Mouse (Mus musculus) embryonic facial prominence, embryonic 15.5 days (tissue): Measurements from ENCODE around the gene Ugt1a1. TPM values are rescaled to one million over a fixed set of nuclear protein-coding genes. Genes with fewer than 3 reads are reported as not detected.

Experiments used
- ATAC-seq: fragments of 200-750 bp; cut with Nextera tagmentation; 2 replicates; pipeline ENCODE4 v1.8.0; 2017; ENCODE audit warnings: low read depth, moderate TSS enrichment; ENCODE audit not compliant: insufficient number of reproducible peaks, low FRiP score, low TSS enrichment
- H3K27ac ChIP-seq: fragments of 300-500 bp; sonication (generic); replicated peaks from 2 replicates; pipeline ENCODE4 v1.5.1; 2015; ENCODE audit warnings: mild to moderate bottlenecking, inconsistent platforms
- H3K27me3 ChIP-seq: fragments of 300-500 bp; sonication (generic); 2 replicates; pipeline ENCODE4 v1.6.1; 2015; ENCODE audit warnings: inconsistent platforms
- H3K36me3 ChIP-seq: fragments of 300-500 bp; sonication (generic); 2 replicates; pipeline ENCODE4 v1.6.1; 2015; ENCODE audit warnings: mild to moderate bottlenecking, inconsistent platforms
- H3K4me1 ChIP-seq: fragments of 300-500 bp; sonication (generic); 2 replicates; pipeline ENCODE4 v1.6.1; 2015; ENCODE audit warnings: inconsistent platforms
- H3K4me2 ChIP-seq: fragments of 300-500 bp; sonication (generic); replicated peaks from 2 replicates; pipeline ENCODE4 v1.6.1; 2015; ENCODE audit warnings: mild to moderate bottlenecking, inconsistent platforms
- H3K4me3 ChIP-seq: fragments of 300-500 bp; sonication (generic); replicated peaks from 2 replicates; pipeline ENCODE4 v1.5.1; 2015; ENCODE audit warnings: mild to moderate bottlenecking, inconsistent platforms
- H3K9ac ChIP-seq: fragments of 300-500 bp; sonication (generic); 2 replicates; pipeline ENCODE4 v1.6.1; 2015; ENCODE audit warnings: inconsistent platforms
- H3K9me3 ChIP-seq: fragments of 300-500 bp; sonication (generic); replicated peaks from 2 replicates; pipeline ENCODE4 v1.6.1; 2016; ENCODE audit warnings: inconsistent platforms
- WGBS: fragments of 180-500 bp; shearing (Covaris S2); methylation state at CpG from one replicate; pipeline ENCODE4 v1.1.7; 2015; 5-methylcytosine and 5-hydroxymethylcytosine counted together
- polyA plus RNA-seq: library from polyadenylated mRNA; unstranded; fragments of >200 nt; fragmentation: Nextera tagmentation; extraction: Ambion mirVana; gene quantifications from 2 replicates; pipeline ENCODE4 v1.2.1, GENCODE M21; 2015

The Ugt1a1 gene
- polyA plus RNA-seq, 1 experiment from 2014 or later = 2.0 TPM

DNA sequence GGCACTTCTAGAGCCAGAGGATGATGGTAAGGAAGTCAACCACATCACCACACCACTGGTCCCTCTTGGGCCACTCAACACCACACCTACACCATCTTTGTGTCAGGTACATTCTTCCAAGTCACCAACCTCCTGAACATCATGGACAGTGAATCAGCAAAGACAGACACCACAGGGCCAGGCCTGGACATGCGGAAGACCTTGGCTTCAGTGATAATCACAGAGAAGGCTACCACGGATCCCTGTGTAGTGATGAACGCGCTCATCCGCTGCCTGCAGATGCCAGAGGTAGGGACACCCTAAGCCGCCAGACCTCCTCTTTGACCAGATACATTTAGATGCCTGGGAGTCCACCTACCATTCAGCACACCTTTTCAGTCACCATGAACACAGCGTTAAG is 16.4 kb downstream of the Ugt1a1 start:
- WGBS = 68% methylated on average over 7 of the region's 7 CpGs
- Histone ChIP-seq H3K27me3 (no peaks in the 10 kb centered on the region), H3K9me3 (peaks cover 71% of the 10 kb centered on the region), H3K4me2 (no peak overlapping the region), H3K4me3 (no peak overlapping the region), H3K4me1 (no peaks in the 10 kb centered on the region), H3K27ac (no peak overlapping the region), H3K36me3 (no peaks in the 10 kb centered on the region), H3K9ac (no peak overlapping the region)
- ATAC-seq = no peak

DNA sequence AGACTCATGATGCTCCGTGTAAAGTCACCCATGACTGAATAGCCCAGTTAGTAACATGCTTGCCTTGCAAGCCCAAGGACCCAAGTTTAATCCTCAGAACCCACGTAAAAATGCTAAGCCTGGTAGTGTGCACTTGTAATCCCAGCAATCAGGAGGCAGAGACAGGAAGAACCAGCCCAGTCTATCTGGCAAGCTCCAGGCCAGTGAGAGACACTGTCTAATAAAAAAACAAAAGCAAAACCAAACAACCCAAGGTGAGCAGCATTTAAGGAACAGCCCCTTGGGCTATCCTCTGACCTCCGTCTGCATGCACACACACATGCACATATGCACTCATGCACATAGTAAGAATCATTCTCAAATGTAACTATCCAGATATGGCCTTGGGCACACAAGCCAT is 17.8 kb downstream of the Ugt1a1 start:
- Histone ChIP-seq H3K4me1 (no peaks in the 10 kb centered on the region), H3K9ac (no peak overlapping the region), H3K27ac (no peak overlapping the region), H3K27me3 (no peaks in the 10 kb centered on the region), H3K4me2 (no peak overlapping the region), H3K4me3 (no peak overlapping the region), H3K36me3 (no peaks in the 10 kb centered on the region), H3K9me3 (peaks cover 78% of the 10 kb centered on the region)
- no peak for ATAC-seq
- 79% methylated on average over 3 of the region's 3 CpGs for WGBS

DNA sequence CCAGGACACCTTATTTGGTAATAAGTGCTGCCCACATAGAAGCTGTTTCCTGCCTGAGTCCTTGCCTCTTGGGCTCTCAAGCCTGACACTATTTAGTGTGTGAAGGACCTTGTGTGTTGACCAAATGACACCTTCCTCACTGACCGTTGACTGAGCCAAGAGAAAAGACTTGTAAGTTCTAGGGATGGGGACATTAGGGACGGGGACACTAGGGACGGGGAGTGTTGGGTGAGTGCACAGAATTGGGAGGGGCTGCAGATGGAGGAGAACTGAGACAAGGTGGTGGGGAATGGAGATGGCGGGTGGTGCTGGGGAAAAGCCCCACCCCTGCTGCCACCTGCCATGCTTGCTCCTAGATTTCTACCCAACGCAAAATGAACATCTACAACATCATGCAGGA is 18.2 kb downstream of the Ugt1a1 start:
- H3K4me1 ChIP-seq = no peaks in the 10 kb centered on the region
- H3K27me3 ChIP-seq = no peaks in the 10 kb centered on the region
- no peak overlapping the region for H3K9ac ChIP-seq
- no peak overlapping the region for H3K4me2 ChIP-seq
- no peaks in the 10 kb centered on the region for H3K36me3 ChIP-seq
- H3K4me3 ChIP-seq = no peak overlapping the region
- WGBS = 84% methylated on average over 5 of the region's 5 CpGs
- peaks cover 79% of the 10 kb centered on the region for H3K9me3 ChIP-seq
- H3K27ac ChIP-seq = no peak overlapping the region
- no peak for ATAC-seq

DNA sequence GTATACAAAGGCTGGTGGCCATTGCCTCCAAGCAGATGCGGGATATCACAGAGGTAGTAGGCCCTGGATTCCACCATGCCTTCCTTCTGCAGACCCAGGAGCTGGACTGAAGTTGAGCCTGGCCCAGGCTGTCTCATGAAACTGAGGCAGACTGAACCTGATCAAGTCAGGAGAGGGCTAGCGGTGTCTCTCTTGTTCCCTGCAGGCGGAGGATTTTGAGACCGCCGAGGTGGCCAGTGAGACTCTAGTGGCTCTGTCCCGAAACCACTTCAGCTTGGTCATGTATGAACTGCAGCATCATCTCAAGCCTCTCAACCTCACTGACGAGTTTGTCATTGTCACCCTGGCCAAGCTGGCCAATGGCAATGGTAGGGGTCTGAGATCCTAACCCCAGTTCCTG is 18.7 kb downstream of the Ugt1a1 start:
- Histone ChIP-seq H3K4me3 (no peak overlapping the region), H3K27ac (no peak overlapping the region), H3K9me3 (peaks cover 82% of the 10 kb centered on the region), H3K36me3 (no peaks in the 10 kb centered on the region), H3K4me1 (no peaks in the 10 kb centered on the region), H3K4me2 (no peak overlapping the region), H3K9ac (no peak overlapping the region), H3K27me3 (no peaks in the 10 kb centered on the region)
- no peak for ATAC-seq
- WGBS = 69% methylated on average over 7 of the region's 7 CpGs

DNA sequence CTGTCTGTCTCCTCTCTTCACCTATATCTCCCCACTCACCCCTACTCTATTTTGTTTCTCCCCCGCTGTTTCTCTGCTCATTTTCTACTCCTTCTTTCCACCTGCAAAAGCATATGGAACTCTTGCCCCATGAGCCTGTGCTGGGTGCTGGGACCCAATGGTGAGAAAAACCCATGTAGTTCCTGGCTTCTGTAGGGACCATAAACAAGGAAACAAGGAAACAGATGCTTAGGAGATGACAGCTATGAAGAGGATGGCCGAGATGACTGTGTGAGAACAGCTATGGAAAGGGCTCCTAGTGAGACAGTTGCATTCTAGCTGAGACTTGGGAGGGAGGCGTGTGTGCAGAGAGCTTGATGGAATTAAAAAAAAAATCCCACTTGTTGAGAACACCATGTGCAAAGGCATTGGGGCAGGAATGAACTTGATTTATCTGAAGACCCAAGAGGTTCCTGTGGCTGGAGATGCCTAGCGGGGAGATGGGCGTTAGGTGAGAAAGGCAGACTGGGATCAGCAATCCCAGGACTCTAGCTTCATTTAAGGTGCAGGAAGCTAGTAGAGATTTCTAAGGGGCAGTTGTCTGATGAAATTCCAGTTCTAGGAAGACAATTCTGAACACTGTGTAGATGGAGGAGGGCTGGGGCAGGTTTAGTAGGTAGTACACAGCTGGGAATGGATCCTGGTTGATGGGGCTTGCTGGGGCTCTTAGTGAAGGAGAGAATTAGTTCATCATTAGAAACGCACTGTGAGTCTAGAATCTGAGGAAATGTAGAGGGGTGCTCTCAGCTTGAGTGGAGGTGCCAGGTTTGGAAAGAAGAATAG is 19.4 kb downstream of the Ugt1a1 start:
- H3K4me1 ChIP-seq = no peaks in the 10 kb centered on the region
- H3K27me3 ChIP-seq = no peaks in the 10 kb centered on the region
- H3K4me2 ChIP-seq = no peak overlapping the region
- H3K9me3 ChIP-seq = peaks cover 83% of the 10 kb centered on the region
- H3K4me3 ChIP-seq = no peak overlapping the region
- ATAC-seq = no peak
- no peak overlapping the region for H3K27ac ChIP-seq
- WGBS = 75% methylated on average over 6 of the region's 6 CpGs
- H3K9ac ChIP-seq = no peak overlapping the region
- H3K36me3 ChIP-seq = no peaks in the 10 kb centered on the region

DNA sequence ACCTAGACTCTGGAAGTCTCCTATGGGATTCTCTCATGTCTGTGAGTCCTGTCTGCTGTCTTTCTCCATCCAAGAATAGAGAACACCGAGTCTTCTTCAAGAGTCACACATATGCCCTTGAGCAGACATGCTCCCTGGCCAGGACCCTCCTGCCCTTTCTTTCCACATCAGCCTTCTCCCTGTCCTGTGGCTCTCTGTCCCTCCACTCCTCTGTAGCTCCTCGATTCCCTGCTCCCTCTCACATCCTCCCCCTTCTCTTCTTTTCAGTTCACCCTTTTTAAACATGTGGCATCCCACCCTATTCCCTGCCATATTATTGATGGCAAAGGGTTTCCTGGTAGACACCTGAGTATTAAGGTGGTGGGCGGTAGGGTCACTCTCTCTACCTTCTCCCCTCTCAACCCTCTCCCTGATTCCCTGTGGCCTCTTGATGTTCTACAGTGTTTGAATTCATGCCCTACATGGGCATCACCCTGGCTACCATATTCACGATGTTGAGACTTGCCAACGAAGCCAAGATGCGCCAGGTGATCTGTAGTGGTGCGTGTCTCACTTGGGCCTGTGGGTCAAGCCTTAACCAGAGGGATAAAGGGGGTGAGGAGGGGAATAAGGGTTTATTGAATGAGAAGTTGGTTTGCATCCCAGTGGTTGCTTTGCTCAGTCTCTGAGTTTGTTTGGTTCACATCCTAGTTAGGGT is 20.2 kb downstream of the Ugt1a1 start:
- 63% methylated on average over 7 of the region's 7 CpGs for WGBS
- Histone ChIP-seq H3K4me1 (no peaks in the 10 kb centered on the region), H3K9ac (no peak overlapping the region), H3K27me3 (no peaks in the 10 kb centered on the region), H3K27ac (no peak overlapping the region), H3K36me3 (no peaks in the 10 kb centered on the region), H3K4me2 (no peak overlapping the region), H3K4me3 (no peak overlapping the region), H3K9me3 (peaks cover 76% of the 10 kb centered on the region)
- no peak for ATAC-seq

DNA sequence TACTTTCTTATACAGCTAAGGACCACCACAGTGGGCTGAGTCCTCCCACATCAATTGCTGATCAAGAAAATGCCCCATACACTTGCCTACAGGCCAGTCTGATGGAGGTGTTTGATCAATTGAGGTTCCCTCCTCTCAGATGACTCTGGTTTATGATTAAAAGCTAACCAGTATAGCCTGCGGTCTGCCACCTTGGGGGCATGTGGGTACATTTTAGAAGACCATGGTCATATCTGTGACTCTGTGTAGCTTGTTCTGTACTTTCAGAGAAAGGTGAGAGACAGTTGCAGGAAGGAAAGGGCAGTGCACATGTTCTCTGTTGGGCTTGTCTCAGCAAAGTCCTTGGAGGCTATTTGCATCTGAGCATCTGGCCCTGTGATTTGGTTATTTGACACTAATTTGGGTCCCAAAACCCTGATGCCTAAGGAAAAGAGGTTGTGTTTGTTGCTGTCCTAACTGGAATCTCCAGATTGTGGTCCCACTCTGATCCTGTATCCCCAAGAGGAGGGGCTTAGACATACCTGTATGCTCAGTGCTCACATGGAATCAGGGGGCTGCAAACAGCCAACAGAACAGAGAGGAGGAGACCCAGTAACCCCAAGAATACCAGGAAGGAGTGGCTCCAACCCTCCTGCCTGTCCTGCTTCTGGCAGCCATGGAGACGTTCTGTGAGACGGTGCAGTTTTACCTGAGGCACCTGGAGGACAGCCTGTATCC is 21.1 kb downstream of the Ugt1a1 start:
- no peaks in the 10 kb centered on the region for H3K27me3 ChIP-seq
- no peaks in the 10 kb centered on the region for H3K4me1 ChIP-seq
- H3K9ac ChIP-seq = no peak overlapping the region
- H3K4me2 ChIP-seq = no peak overlapping the region
- H3K36me3 ChIP-seq = no peaks in the 10 kb centered on the region
- H3K4me3 ChIP-seq = no peak overlapping the region
- H3K9me3 ChIP-seq = peaks cover 77% of the 10 kb centered on the region
- H3K27ac ChIP-seq = no peak overlapping the region
- 53% methylated on average over 3 of the region's 3 CpGs for WGBS
- ATAC-seq = no peak

DNA sequence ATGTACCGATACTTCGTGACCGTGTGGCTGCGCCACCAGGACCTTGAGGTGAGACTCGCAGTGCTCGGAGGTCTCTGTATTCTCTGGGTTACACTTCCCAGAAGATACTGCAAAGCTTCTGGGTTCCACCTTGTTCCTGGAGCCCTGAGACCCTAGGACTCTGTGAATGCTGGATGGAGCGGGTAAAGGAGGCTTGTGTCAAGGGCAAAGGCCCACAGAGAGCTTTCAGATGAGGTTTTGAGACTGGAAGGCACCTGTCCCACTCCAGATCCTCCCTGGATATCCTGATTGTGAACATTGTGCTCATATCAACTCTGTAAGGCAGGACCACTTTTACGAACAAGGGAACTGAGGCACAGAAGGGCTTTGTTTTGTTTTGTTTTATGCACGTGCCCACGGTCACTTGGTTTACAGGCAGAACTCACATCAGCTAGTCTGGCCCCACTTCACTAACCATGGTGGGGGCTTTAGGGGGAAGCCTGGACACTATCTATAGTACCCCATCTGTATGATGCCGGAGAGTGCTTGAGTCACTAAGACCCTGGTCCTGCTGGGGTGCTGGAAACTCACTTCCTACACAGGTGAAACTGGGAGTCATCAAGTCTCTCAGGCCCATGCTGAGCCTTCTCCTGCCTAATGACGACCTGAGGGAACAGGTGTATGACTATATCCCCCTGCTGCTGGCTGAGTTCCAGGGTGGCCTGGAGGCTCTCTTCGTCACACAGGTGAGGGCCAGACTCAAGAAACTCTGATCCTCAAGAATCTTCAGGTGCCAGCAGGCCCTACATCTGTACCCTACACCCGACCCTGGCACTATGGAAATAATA is 21.9 kb downstream of the Ugt1a1 start:
- no peak for ATAC-seq
- Histone ChIP-seq H3K4me2 (no peak overlapping the region), H3K4me3 (no peak overlapping the region), H3K9ac (no peak overlapping the region), H3K36me3 (no peaks in the 10 kb centered on the region), H3K27ac (no peak overlapping the region), H3K27me3 (no peaks in the 10 kb centered on the region), H3K9me3 (peaks cover 77% of the 10 kb centered on the region), H3K4me1 (no peaks in the 10 kb centered on the region)
- 67% methylated on average over 14 of the region's 14 CpGs for WGBS

DNA sequence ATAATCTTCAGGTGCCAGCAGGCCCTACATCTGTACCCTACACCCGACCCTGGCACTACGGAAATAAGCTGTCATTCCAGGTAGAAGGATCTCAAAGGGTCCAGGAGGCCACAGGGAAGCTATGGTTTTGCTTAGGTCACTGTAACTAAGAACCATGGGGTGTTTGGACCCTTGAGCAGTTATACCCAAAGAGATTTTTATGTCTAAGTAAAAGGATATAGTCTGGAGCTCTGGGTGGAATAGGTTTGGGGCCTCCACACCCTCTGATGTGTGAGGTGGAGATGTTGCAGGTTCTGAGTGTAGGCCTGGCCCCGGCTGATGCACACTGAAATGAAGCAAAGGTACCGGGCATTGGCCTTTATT is 22.5 kb downstream of the Ugt1a1 start:
- H3K9me3 ChIP-seq = peaks cover 80% of the 10 kb centered on the region
- H3K4me2 ChIP-seq = no peak overlapping the region
- ATAC-seq = no peak
- no peaks in the 10 kb centered on the region for H3K36me3 ChIP-seq
- H3K4me3 ChIP-seq = no peak overlapping the region
- no peak overlapping the region for H3K9ac ChIP-seq
- H3K4me1 ChIP-seq = no peaks in the 10 kb centered on the region
- no peaks in the 10 kb centered on the region for H3K27me3 ChIP-seq
- 62% methylated on average over 4 of the region's 4 CpGs for WGBS
- H3K27ac ChIP-seq = no peak overlapping the region

DNA sequence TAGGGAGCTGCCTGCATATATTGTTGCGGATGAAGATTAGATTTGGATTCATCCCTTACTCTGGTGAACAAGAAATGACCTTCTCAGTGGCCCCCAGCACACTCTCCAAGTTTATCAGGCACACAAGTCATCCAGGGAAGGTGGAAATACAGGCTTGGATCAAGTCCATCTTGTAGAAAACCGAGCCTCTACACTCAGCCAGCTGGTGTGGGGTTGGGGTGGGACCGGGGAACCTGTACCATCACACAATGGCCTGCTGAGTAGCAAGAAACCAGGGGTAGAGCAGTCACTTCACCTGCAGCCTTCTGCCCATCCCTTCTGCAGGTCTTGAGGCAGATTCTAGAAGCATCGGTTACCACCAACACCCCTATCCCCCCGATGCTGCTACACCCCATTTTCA is 22.9 kb downstream of the Ugt1a1 start:
- no peak overlapping the region for H3K27ac ChIP-seq
- no peak overlapping the region for H3K4me2 ChIP-seq
- 44% methylated on average over 5 of the region's 5 CpGs for WGBS
- peaks cover 80% of the 10 kb centered on the region for H3K9me3 ChIP-seq
- H3K36me3 ChIP-seq = no peaks in the 10 kb centered on the region
- no peaks in the 10 kb centered on the region for H3K27me3 ChIP-seq
- H3K4me1 ChIP-seq = no peaks in the 10 kb centered on the region
- no peak overlapping the region for H3K4me3 ChIP-seq
- no peak overlapping the region for H3K9ac ChIP-seq
- ATAC-seq = no peak
